Mouse (Mus musculus) MEL (cell line): ENCODE data around the gene Kif26b. TPM values are rescaled to one million over a fixed set of nuclear protein-coding genes. Genes with fewer than 3 reads are reported as not detected.

Experiments used
- DNase-seq: peaks from one replicate; pipeline ENCODE4 v3.0.0; 2011; ENCODE audit warnings: low read depth, low spot score
- H3K27ac ChIP-seq: 2 replicates; pipeline ENCODE4 v1.5.1; 2012; ENCODE audit warnings: low read depth, mild to moderate bottlenecking, control low read depth, low read length, moderate library complexity; ENCODE audit not compliant: control insufficient read depth
- H3K27me3 ChIP-seq, 2 experiments: fragments of 150-350 bp in 1 of 2; sonication (generic) in 1 of 2; 2 replicates each; pipeline ENCODE4 v1.6.1; 2012; ENCODE audit warnings: low read length in 2 of 2, mild to moderate bottlenecking in 2 of 2, improper control_type of control experiment in 1 of 2, moderate library complexity in 1 of 2; ENCODE audit not compliant: insufficient read depth in 2 of 2, control insufficient read depth in 1 of 2
- H3K36me3 ChIP-seq, 2 experiments: 2 replicates each; pipeline ENCODE4 v1.6.1; 2012 to 2014; ENCODE audit warnings: low read length in 2 of 2, improper control_type of control experiment in 1 of 2, inconsistent platforms in 1 of 2, mild to moderate bottlenecking in 1 of 2; ENCODE audit not compliant: insufficient read depth in 2 of 2, control insufficient read depth in 1 of 2
- H3K4me1 ChIP-seq, 2 experiments: fragments of 150-350 bp in 1 of 2; sonication (generic) in 1 of 2; 2 replicates each; pipeline ENCODE4 v1.6.1; 2012; ENCODE audit warnings: low read length in 2 of 2, improper control_type of control experiment in 1 of 2, mild to moderate bottlenecking in 1 of 2; ENCODE audit not compliant: insufficient read depth in 2 of 2, control insufficient read depth in 1 of 2
- H3K4me3 ChIP-seq, 2 experiments: fragments of 150-350 bp in 1 of 2; sonication (generic) in 1 of 2; 2 replicates each; pipeline ENCODE4 v1.5.1; 2012; ENCODE audit warnings: low read depth in 2 of 2, low read length in 2 of 2, mild to moderate bottlenecking in 2 of 2, moderate library complexity in 2 of 2, control low read depth in 1 of 2, improper control_type of control experiment in 1 of 2; ENCODE audit not compliant: control insufficient read depth in 1 of 2, insufficient read depth in 1 of 2
- H3K79me2 ChIP-seq: 2 replicates; pipeline ENCODE4 v1.6.1; 2012; ENCODE audit warnings: mild to moderate bottlenecking, low read length, moderate library complexity; ENCODE audit not compliant: control insufficient read depth, poor library complexity, insufficient read depth
- H3K9ac ChIP-seq: 2 replicates; pipeline ENCODE4 v1.6.1; 2012; ENCODE audit warnings: low read depth, mild to moderate bottlenecking, control low read depth, low read length, moderate library complexity; ENCODE audit not compliant: control insufficient read depth, poor library complexity, severe bottlenecking
- H3K9me3 ChIP-seq: fragments of 150-350 bp; sonication (generic); replicated peaks from 2 replicates; pipeline ENCODE4 v1.6.1; 2012; ENCODE audit warnings: mild to moderate bottlenecking, low read length, improper control_type of control experiment, moderate library complexity; ENCODE audit not compliant: insufficient read depth
- BHLHE40 ChIP-seq: IDR thresholded peaks from 2 replicates; pipeline ENCODE4 v1.6.1; 2012; ENCODE audit warnings: low read depth, mild to moderate bottlenecking, inconsistent platforms, low read length, improper control_type of control experiment, borderline replicate concordance
- CHD1 ChIP-seq: IDR thresholded peaks from 2 replicates; pipeline ENCODE4 v1.6.1; 2012; ENCODE audit warnings: low read depth, mild to moderate bottlenecking, inconsistent platforms, low read length, improper control_type of control experiment
- CHD2 ChIP-seq: IDR thresholded peaks from 2 replicates; pipeline ENCODE4 v1.6.1; 2011; ENCODE audit warnings: low read length, improper control_type of control experiment
- ELF1 ChIP-seq: IDR thresholded peaks from 2 replicates; pipeline ENCODE4 v1.6.1; 2014; ENCODE audit warnings: low read depth, mild to moderate bottlenecking, inconsistent platforms, low read length, improper control_type of control experiment, moderate library complexity
- GATA1 ChIP-seq: IDR thresholded peaks from 2 replicates; pipeline ENCODE4 v1.6.1; 2011; ENCODE audit warnings: low read depth, low read length, improper control_type of control experiment
- JUND ChIP-seq: IDR thresholded peaks from 2 replicates; pipeline ENCODE4 v1.6.1; 2011; ENCODE audit warnings: low read depth, mild to moderate bottlenecking, improper control_type of control experiment, low read length
- KAT2A ChIP-seq: conservative IDR thresholded peaks from 2 replicates; pipeline ENCODE4 v1.6.1; 2012; ENCODE audit warnings: low read depth, low read length, improper control_type of control experiment, inconsistent platforms
- MAX ChIP-seq: IDR thresholded peaks from 2 replicates; pipeline ENCODE4 v1.6.1; 2011; ENCODE audit warnings: low read length, improper control_type of control experiment
- NELFE ChIP-seq: IDR thresholded peaks from 2 replicates; pipeline ENCODE4 v1.6.1; 2011; ENCODE audit warnings: low read depth, low read length, improper control_type of control experiment
- NRF1 ChIP-seq: IDR thresholded peaks from 2 replicates; pipeline ENCODE4 v1.6.1; 2014; ENCODE audit warnings: low read depth, mild to moderate bottlenecking, inconsistent platforms, low read length, improper control_type of control experiment, moderate library complexity; ENCODE audit not compliant: poor library complexity, insufficient read depth, severe bottlenecking
- POLR2AphosphoS2 ChIP-seq: IDR thresholded peaks from 2 replicates; pipeline ENCODE4 v1.6.1; 2011; ENCODE audit warnings: low read length, improper control_type of control experiment
- POLR2AphosphoS5 ChIP-seq: IDR thresholded peaks from 2 replicates; pipeline ENCODE4 v1.6.1; 2012; ENCODE audit warnings: low read depth, borderline replicate concordance, mild to moderate bottlenecking, inconsistent platforms, low read length, moderate library complexity, mixed read lengths
- RCOR1 ChIP-seq: IDR thresholded peaks from 2 replicates; pipeline ENCODE4 v1.6.1; 2012; ENCODE audit warnings: low read depth, mild to moderate bottlenecking, inconsistent platforms, low read length, improper control_type of control experiment
- TAL1 ChIP-seq: IDR thresholded peaks from 2 replicates; pipeline ENCODE4 v1.6.1; 2012; ENCODE audit warnings: mild to moderate bottlenecking, inconsistent platforms, low read length, moderate library complexity, mixed read lengths
- TBP ChIP-seq: IDR thresholded peaks from 2 replicates; pipeline ENCODE4 v1.8.0; 2011; ENCODE audit warnings: low read depth, low read length, improper control_type of control experiment
- ZKSCAN1 ChIP-seq: IDR thresholded peaks from 2 replicates; pipeline ENCODE4 v1.6.1; 2012; ENCODE audit warnings: low read depth, mild to moderate bottlenecking, inconsistent platforms, low read length, improper control_type of control experiment, moderate library complexity
- ZMIZ1 ChIP-seq: IDR thresholded peaks from 2 replicates; pipeline ENCODE4 v1.6.1; 2012; ENCODE audit warnings: low read depth, mild to moderate bottlenecking, inconsistent platforms, low read length, improper control_type of control experiment, moderate library complexity
- ZNF384 ChIP-seq: IDR thresholded peaks from 2 replicates; pipeline ENCODE4 v1.6.1; 2012; ENCODE audit warnings: low read depth, mild to moderate bottlenecking, inconsistent platforms, low read length, improper control_type of control experiment
- polyA plus RNA-seq, 2 experiments: library from polyadenylated mRNA; stranded (reverse) in 1 of 2; unstranded in 1 of 2; fragments of >175 nt in 1 of 2; fragments of >200 nt in 1 of 2; gene quantifications; 2 replicates each; pipeline versions ENCODE4 v1.2.1 to v1.2.4; 2012; ENCODE audit warnings: low replicate concordance in 2 of 2, low read depth in 1 of 2; ENCODE audit not compliant: insufficient read length in 2 of 2, insufficient read depth in 1 of 2, missing spikeins in 1 of 2
- total RNA-seq: library from RNA; depleted of rRNA; stranded (reverse); fragments of 300-350 nt; gene quantifications from 2 replicates; pipeline ENCODE4 v1.2.3, GENCODE M21; 2012

Gene Kif26b
- total and polyA plus RNA-seq, 3 experiments, result 0.08 to 0.50 TPM; not detected in 1

DNA sequence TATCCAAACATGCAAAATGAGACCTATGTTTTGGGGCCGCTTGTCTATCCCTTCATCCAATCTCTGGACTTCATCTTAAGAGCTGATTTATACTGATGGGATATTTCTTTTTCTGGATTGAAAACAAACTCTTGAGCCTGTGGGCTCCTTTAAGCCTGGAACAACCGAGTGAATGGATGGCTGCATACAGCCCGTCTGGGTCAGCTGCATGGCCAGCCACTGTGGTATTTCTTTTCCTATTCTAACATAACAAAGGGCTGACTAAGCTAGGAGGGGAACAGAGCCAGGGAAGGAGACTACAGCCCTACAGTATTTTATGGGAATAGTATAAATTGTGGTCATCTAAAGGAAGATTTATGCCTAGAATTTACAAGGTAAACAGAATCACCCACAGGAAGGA lies 229.5 kb downstream of the Kif26b start:
- H3K27ac ChIP-seq, result no peak overlapping the region
- no peaks in the 10 kb centered on the region for H3K36me3 ChIP-seq
- no peak for DNase-seq
- H3K4me3 ChIP-seq, result no peak overlapping the region
- TF ChIP-seq POLR2AphosphoS5 (no peak), POLR2AphosphoS2 (no peak), KAT2A (no peak), ELF1 (no peak), CHD2 (no peak), ZKSCAN1 (no peak), ZNF384 (no peak), BHLHE40 (no peak), RCOR1 (no peak), CHD1 (no peak), TAL1 (no peak), GATA1 (no peak)
- no peaks in the 10 kb centered on the region for H3K27me3 ChIP-seq
- H3K79me2 ChIP-seq, result no peaks in the 10 kb centered on the region
- H3K9me3 ChIP-seq, result no peaks in the 10 kb centered on the region
- H3K9ac ChIP-seq, result no peak overlapping the region
- no peaks in the 10 kb centered on the region for H3K4me1 ChIP-seq

DNA sequence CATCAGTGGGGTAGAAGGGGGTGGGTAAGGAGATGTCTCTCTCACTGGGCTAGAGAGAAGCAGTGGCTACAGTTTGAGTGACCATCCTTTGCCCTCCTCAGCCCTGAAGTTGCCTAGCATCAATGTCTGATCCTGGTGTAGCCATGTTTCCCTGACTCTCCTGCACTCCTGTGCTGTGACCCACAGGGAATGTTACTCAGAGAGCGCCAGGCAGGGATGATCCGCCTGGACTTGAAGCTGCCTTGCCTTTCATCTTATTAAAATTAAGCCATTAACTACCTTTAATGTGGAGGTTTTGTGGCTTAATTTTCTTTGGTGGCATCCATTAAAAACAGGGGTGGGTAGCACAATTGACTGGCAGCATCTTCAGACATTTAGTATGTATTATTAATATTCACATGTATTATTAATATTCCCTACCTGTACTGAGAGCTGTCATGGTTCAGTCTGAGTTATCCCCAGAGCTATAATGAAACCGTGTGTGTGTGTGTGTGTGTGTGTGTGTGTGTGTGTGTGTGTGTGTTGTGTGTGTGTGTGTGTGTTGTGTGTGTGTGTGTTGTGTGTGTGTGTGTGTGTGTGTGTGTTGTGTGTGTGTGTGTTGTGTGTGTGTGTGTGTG lies 233.3 kb downstream of the Kif26b start:
- no peak overlapping the region for H3K4me3 ChIP-seq
- TF ChIP-seq BHLHE40 (no peak), NRF1 (no peak)
- TF ChIP-seq, all 39 proteins: peak for 0
- Histone ChIP-seq H3K79me2 (no peaks in the 10 kb centered on the region), H3K9ac (no peak overlapping the region), H3K27ac (no peak overlapping the region), H3K4me1 (no peaks in the 10 kb centered on the region; a peak in 1 of 4 replicates), H3K9me3 (no peaks in the 10 kb centered on the region), H3K36me3 (no peaks in the 10 kb centered on the region), H3K27me3 (no peaks in the 10 kb centered on the region)
- DNase-seq, result no peak

GRCm38 (mm10) chr1:178764914-178765313 lies 236.0 kb downstream of the Kif26b start:
- H3K36me3 ChIP-seq, result no peaks in the 10 kb centered on the region; a peak in 1 of 4 replicates
- no peak for DNase-seq
- H3K27me3 ChIP-seq, result no peaks in the 10 kb centered on the region
- H3K79me2 ChIP-seq, result no peaks in the 10 kb centered on the region
- no peak overlapping the region for H3K4me3 ChIP-seq
- H3K4me1 ChIP-seq, result peaks cover 0 to 2% of the 10 kb centered on the region in 2 experiments; a peak in 2 of 4 replicates
- no peak overlapping the region for H3K9ac ChIP-seq
- TF ChIP-seq CHD2, result no peak
- no peak for TF ChIP-seq MAX
- no peak for TF ChIP-seq NELFE
- no peak for TF ChIP-seq TAL1
- TF ChIP-seq JUND, result no peak
- no peak for TF ChIP-seq KAT2A
- TF ChIP-seq ZMIZ1, result no peak
- no peak for TF ChIP-seq NRF1
- TF ChIP-seq POLR2AphosphoS5, result no peak
- TF ChIP-seq TBP, result no peak
- TF ChIP-seq RCOR1, result no peak
- H3K27ac ChIP-seq, result no peak overlapping the region
- no peaks in the 10 kb centered on the region for H3K9me3 ChIP-seq
